Mouse (Mus musculus): ENCODE measurements around the gene Itga6. TPM values are rescaled to one million over a fixed set of nuclear protein-coding genes. Genes with fewer than 3 reads are reported as not detected.

Gene Itga6
- polyA plus RNA-seq, 1 experiment from 2014 or later = 48.5 TPM

DNA sequence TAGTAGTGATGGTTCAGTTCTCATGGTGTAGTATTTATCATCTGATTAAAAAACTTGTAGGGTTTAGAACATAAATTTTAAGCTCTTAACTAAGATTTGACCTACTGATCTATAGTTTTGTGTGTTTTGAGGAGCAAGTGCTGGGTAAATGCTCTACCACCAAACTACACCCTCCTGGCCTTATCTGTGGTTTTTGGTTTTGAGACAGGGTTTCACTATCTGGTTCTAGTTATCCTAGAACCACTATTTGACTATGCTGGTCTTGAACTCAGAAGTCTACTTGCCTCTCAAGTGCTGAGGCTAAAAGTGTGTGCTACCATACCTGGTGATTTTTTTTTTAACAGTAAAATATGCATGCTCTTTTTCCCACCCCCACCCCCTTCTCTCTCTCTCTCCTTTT, 133.5 kb downstream of the Itga6 start:
- no peak for ATAC-seq (replicated peaks; ENCODE audit: insufficient number of reproducible peaks, insufficient read depth, low FRiP score, low read depth)
- Histone ChIP-seq H3K27me3 (no peaks in the 10 kb centered on the region), H3K4me3 (no peak overlapping the region), H3K9me3 (replicated peaks) (no peaks in the 10 kb centered on the region), H3K9ac (no peak overlapping the region), H3K27ac (no peak overlapping the region), H3K4me2 (no peak overlapping the region), H3K36me3 (peaks cover 34% of the 10 kb centered on the region), H3K4me1 (replicated peaks) (peaks cover 22% of the 10 kb centered on the region)

DNA sequence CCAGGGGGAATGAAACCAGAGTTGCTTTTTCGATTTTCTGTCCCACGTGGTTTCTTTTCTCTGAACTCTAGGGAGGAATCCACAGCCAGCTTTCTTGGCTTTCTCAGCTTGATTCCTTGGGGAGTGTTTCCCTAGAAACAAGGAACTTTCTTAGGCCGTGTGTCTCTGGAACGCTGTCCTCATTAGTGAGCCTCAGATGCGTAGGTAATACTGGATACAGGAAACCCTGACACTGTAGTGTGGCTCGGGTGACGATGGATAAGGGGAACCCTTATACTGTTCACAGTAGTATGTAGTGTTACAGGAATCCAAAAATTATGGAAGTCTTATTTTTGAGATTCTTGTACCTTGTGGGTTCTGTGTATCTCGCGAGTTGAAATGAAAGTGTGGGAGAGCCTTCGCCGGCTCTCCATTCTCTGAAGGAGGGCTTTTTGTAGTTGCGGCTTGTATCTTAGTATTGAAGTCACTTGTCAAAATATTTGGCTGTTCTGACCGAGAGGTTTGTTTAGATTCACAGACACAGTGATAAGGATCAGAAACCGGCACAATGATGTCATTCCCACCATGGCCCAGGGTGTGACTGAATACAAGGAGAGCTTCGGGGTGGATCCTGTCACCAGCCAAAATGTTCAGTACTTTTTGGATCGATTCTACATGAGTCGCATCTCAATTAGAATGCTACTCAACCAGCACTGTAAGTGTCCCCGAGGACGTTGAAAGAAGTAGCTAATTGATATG, 137.7 kb downstream of the Itga6 start:
- H3K4me3 ChIP-seq = no peak overlapping the region
- no peak overlapping the region for H3K9ac ChIP-seq
- H3K27me3 ChIP-seq = no peaks in the 10 kb centered on the region
- no peak overlapping the region for H3K27ac ChIP-seq
- no peak overlapping the region for H3K4me2 ChIP-seq
- no peak for ATAC-seq (replicated peaks; ENCODE audit: insufficient number of reproducible peaks, insufficient read depth, low FRiP score, low read depth)
- H3K9me3 ChIP-seq (replicated peaks) = no peaks in the 10 kb centered on the region
- 79% methylated on average over 19 of the region's 19 CpGs for WGBS
- H3K4me1 ChIP-seq (replicated peaks) = peaks cover 4% of the 10 kb centered on the region
- peaks cover 56% of the 10 kb centered on the region for H3K36me3 ChIP-seq

DNA sequence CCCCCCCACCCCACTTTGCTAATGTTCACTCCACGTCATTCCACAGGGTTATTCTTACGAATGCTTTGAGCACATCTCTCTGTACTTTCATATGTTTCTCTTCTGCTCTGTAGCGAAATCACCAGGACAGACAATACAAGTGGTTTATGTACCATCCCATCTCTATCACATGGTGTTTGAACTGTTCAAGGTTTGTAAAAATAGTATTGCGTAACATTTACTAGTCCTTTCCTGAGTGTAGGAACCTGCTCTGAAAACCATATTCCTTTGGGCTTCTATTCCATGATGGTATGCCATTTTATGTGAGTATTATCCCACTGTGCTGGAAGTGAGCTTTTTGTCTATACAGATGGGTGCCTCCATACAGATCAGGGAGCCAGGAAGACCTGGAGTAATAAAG, 141.9 kb downstream of the Itga6 start:
- peaks cover 70% of the 10 kb centered on the region for H3K36me3 ChIP-seq
- ATAC-seq (replicated peaks; ENCODE audit: insufficient number of reproducible peaks, insufficient read depth, low FRiP score, low read depth) = no peak
- H3K4me2 ChIP-seq = no peak overlapping the region
- H3K27ac ChIP-seq = no peak overlapping the region
- no peaks in the 10 kb centered on the region for H3K9me3 ChIP-seq (replicated peaks)
- H3K27me3 ChIP-seq = no peaks in the 10 kb centered on the region
- no peaks in the 10 kb centered on the region; the same call in 1 of the 2 replicates for H3K4me1 ChIP-seq (replicated peaks)
- WGBS = 96% methylated on average over 4 of the region's 4 CpGs
- H3K4me3 ChIP-seq = no peak overlapping the region
- no peak overlapping the region for H3K9ac ChIP-seq

- WGBS = 69% methylated on average over 4 of the region's 4 CpGs
- no peak overlapping the region for H3K27ac ChIP-seq
- H3K9me3 ChIP-seq (replicated peaks) = no peaks in the 10 kb centered on the region
- H3K27me3 ChIP-seq = no peaks in the 10 kb centered on the region
- ATAC-seq (replicated peaks; ENCODE audit: insufficient number of reproducible peaks, insufficient read depth, low FRiP score, low read depth) = no peak
- no peaks in the 10 kb centered on the region; the same call in 1 of the 2 replicates for H3K4me1 ChIP-seq (replicated peaks)
- no peak overlapping the region for H3K9ac ChIP-seq
- peaks cover 68% of the 10 kb centered on the region for H3K36me3 ChIP-seq
- no peak overlapping the region for H3K4me2 ChIP-seq
- no peak overlapping the region for H3K4me3 ChIP-seq
Observed at GRCm38 (mm10) chr2:71888437-71888836, 143.0 kb downstream of the Itga6 start.

GRCm38 (mm10) chr2:71891536-71891935, 146.1 kb downstream of the Itga6 start:
- no peak overlapping the region for H3K4me2 ChIP-seq
- H3K4me3 ChIP-seq = no peak overlapping the region
- H3K4me1 ChIP-seq (replicated peaks) = no peaks in the 10 kb centered on the region; the same call in 1 of the 2 replicates
- H3K27me3 ChIP-seq = no peaks in the 10 kb centered on the region
- peaks cover 71% of the 10 kb centered on the region for H3K36me3 ChIP-seq
- no peak for ATAC-seq (replicated peaks; ENCODE audit: insufficient number of reproducible peaks, insufficient read depth, low FRiP score, low read depth)
- 89% methylated on average over 2 of the region's 2 CpGs for WGBS
- no peak overlapping the region for H3K9ac ChIP-seq
- no peaks in the 10 kb centered on the region for H3K9me3 ChIP-seq (replicated peaks)
- no peak overlapping the region for H3K27ac ChIP-seq

GRCm38 (mm10) chr2:71892741-71893349, 147.4 kb downstream of the Itga6 start:
- H3K27me3 ChIP-seq = no peaks in the 10 kb centered on the region
- 85% methylated on average over 7 of the region's 7 CpGs for WGBS
- ATAC-seq (replicated peaks; ENCODE audit: insufficient number of reproducible peaks, insufficient read depth, low FRiP score, low read depth) = no peak
- no peaks in the 10 kb centered on the region; the same call in 1 of the 2 replicates for H3K4me1 ChIP-seq (replicated peaks)
- H3K9me3 ChIP-seq (replicated peaks) = no peaks in the 10 kb centered on the region
- no peak overlapping the region for H3K4me3 ChIP-seq
- H3K4me2 ChIP-seq = no peak overlapping the region
- H3K9ac ChIP-seq = no peak overlapping the region
- peaks cover 61% of the 10 kb centered on the region for H3K36me3 ChIP-seq
- no peak overlapping the region for H3K27ac ChIP-seq

- H3K27ac ChIP-seq = no peak overlapping the region
- no peak overlapping the region for H3K4me2 ChIP-seq
- peaks cover 49% of the 10 kb centered on the region for H3K36me3 ChIP-seq
- H3K27me3 ChIP-seq = no peaks in the 10 kb centered on the region
- no peak overlapping the region for H3K4me3 ChIP-seq
- WGBS = 93% methylated on average over 13 of the region's 13 CpGs
- no peak for ATAC-seq (replicated peaks; ENCODE audit: insufficient number of reproducible peaks, insufficient read depth, low FRiP score, low read depth)
- no peak overlapping the region for H3K9ac ChIP-seq
- peaks cover 6% of the 10 kb centered on the region for H3K4me1 ChIP-seq (replicated peaks)
- no peaks in the 10 kb centered on the region for H3K9me3 ChIP-seq (replicated peaks)
Observed at GRCm38 (mm10) chr2:71895596-71896286, 150.3 kb downstream of the Itga6 start.

- 85% methylated on average over 12 of the region's 12 CpGs for WGBS
- Histone ChIP-seq H3K9ac (no peak overlapping the region), H3K4me1 (replicated peaks) (peaks cover 13% of the 10 kb centered on the region), H3K27me3 (no peaks in the 10 kb centered on the region), H3K4me3 (no peak overlapping the region), H3K27ac (no peak overlapping the region), H3K4me2 (no peak overlapping the region), H3K9me3 (replicated peaks) (no peaks in the 10 kb centered on the region), H3K36me3 (peaks cover 40% of the 10 kb centered on the region)
- no peak for ATAC-seq (replicated peaks; ENCODE audit: insufficient number of reproducible peaks, insufficient read depth, low FRiP score, low read depth)
Observed at GRCm38 (mm10) chr2:71897420-71897819, 152.0 kb downstream of the Itga6 start.

DNA sequence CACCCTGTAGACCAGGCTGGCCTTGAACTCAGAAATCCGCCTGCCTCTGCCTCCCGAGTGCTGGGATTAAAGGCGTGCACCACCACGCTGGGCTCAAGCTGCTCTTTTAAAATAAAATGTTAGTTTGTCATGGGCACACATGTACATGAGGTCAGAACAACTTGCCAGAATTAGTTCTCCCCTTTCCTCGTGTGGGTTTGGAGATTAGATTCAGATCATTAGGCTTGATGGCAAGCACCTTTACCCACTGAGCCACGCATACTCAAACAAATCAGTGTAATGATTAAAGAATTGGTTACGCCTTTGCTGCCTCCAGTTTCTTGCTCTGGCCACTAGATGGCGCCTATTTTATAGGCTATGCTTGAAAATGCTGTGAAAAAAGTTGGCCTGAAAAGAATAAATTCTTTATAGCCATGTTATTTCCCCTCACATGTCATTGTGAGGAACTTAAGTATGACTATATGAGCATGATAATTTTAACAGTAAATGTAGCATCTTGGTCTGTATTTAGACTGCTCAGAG, 153.0 kb downstream of the Itga6 start:
- 52% methylated on average over 8 of the region's 8 CpGs for WGBS
- Histone ChIP-seq H3K27ac (no peak overlapping the region), H3K27me3 (no peaks in the 10 kb centered on the region), H3K4me3 (no peak overlapping the region), H3K9ac (no peak overlapping the region), H3K4me2 (no peak overlapping the region), H3K36me3 (peaks cover 33% of the 10 kb centered on the region), H3K4me1 (replicated peaks) (peaks cover 13% of the 10 kb centered on the region), H3K9me3 (replicated peaks) (no peaks in the 10 kb centered on the region)
- no peak for ATAC-seq (replicated peaks; ENCODE audit: insufficient number of reproducible peaks, insufficient read depth, low FRiP score, low read depth)

DNA sequence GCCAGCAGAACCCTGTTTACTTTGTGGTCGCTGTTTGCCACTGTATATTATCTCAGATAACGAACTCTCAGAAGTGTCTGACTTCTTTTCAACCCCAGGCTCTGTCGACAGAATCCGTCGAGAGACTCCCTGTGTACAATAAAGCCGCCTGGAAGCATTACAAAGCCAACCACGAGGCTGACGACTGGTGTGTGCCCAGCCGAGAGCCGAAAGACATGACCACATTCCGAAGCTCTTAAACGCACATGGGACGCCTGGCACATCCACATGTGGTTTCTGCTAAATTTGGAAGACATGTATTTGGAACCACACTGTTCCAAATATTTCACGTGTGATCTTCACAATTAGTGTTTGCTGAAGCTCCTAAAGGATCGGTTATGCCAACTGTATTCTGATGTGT, 154.5 kb downstream of the Itga6 start:
- Histone ChIP-seq H3K27ac (no peak overlapping the region), H3K27me3 (no peaks in the 10 kb centered on the region), H3K9me3 (replicated peaks) (no peaks in the 10 kb centered on the region), H3K4me1 (replicated peaks) (peaks cover 13% of the 10 kb centered on the region), H3K9ac (no peak overlapping the region), H3K4me2 (no peak overlapping the region), H3K4me3 (no peak overlapping the region), H3K36me3 (peaks cover 27% of the 10 kb centered on the region)
- WGBS = 55% methylated on average over 15 of the region's 15 CpGs
- ATAC-seq (replicated peaks; ENCODE audit: insufficient number of reproducible peaks, insufficient read depth, low FRiP score, low read depth) = no peak

- peaks cover 13% of the 10 kb centered on the region for H3K4me1 ChIP-seq (replicated peaks)
- no peak for ATAC-seq (replicated peaks; ENCODE audit: insufficient number of reproducible peaks, insufficient read depth, low FRiP score, low read depth)
- H3K9ac ChIP-seq = no peak overlapping the region
- WGBS = 73% methylated on average over 7 of the region's 7 CpGs
- no peak overlapping the region for H3K4me3 ChIP-seq
- H3K4me2 ChIP-seq = no peak overlapping the region
- no peaks in the 10 kb centered on the region for H3K27me3 ChIP-seq
- H3K9me3 ChIP-seq (replicated peaks) = no peaks in the 10 kb centered on the region
- H3K36me3 ChIP-seq = peaks cover 8% of the 10 kb centered on the region
- no peak overlapping the region for H3K27ac ChIP-seq
Observed at GRCm38 (mm10) chr2:71905154-71905553, 159.7 kb downstream of the Itga6 start.

Measured in heart, embryonic 15.5 days (tissue).